ENCODE assay signal across 18 mouse cellular contexts in genomic region chr7:44334139-44334538, GRCm38 (mm10). TPM values are rescaled to one million over a fixed set of nuclear protein-coding genes. Genes with fewer than 3 reads are reported as not detected.
"Had no signal": no experiment of that assay in that cellular context is flagged by ENCODE, and none has a peak within 500 bp of the region (broad histone marks: within the 10 kb centered on the region; RNA-seq: fewer than 3 reads in every experiment).

No protein-coding gene starts in this region.

- H3K4me1 ChIP-seq: megakaryocyte, embryonic 14.5 days had no signal

- H3K4me3 ChIP-seq: lung, embryonic 15.5 days; megakaryocyte, embryonic 14.5 days; midbrain, embryonic 12.5 days; neural tube, embryonic 12.5 days; stomach, embryonic 15.5 days had no signal

- DNase-seq: liver, postnatal 0 days; lung, adult 2 months; lung, postnatal 14 days; lung, postnatal 36 days; midbrain, embryonic 14.5 days; right cerebral cortex, postnatal 14 days; thymus, adult 2 months; thymus, postnatal 25 days; thymus, postnatal 4 days had no signal

- H3K27ac ChIP-seq: lung, embryonic 15.5 days; macrophage; midbrain, embryonic 12.5 days; neural tube, embryonic 12.5 days; stomach, embryonic 15.5 days; stomach, postnatal 0 days had no signal

RNA-seq across cellular contexts. Expression of gene Shank1, which starts 24.1 kb away (rescaled TPM):
- polyA plus RNA-seq: liver, postnatal 0 days; macrophage had no signal

RNA-seq across cellular contexts. Expression of gene Syt3, which starts 49.8 kb away (rescaled TPM):
- total RNA-seq: monocyte, adult 5-6 weeks; neutrophil, adult 5-6 weeks had no signal
- polyA plus RNA-seq: macrophage had no signal

RNA-seq across cellular contexts. Expression of gene 1700008O03Rik, which starts 51.5 kb away (rescaled TPM):
- total RNA-seq: monocyte, adult 5-6 weeks; neutrophil, adult 5-6 weeks had no signal
